19 mouse cellular contexts compared by ENCODE assay signal in the genomic region with DNA sequence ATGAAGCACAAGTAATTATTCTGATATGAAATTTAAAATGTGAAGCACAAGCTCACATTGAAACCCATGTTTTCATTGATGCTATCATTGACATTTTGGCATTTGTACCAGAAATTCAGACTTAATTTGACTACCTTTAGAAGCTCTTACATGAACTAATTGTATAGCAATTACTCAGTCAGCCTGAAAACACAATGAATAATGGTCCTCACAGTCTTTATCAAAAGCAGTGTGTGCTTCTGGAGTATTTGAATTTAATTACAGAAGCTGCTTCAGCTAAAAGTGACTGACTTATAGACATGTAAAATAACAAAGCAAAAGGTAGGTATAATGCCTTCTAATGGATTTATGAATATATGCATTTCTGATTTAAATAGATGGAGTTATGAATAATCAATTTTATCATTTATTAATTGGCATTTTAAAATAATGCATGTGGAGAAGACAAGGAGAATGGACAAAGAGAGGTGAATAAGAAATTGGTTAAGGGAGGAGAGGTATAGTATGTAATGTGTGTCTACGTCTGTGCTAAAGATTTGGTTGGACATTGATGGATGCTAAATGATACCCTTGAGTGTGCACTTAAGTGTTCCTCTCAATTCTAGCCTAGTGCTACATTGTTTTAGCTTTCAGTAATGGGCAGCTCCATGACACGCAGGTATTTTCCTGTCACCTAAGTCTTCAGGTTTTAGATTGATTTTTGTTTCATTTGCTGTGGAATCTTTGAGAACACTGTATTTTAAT.
A peak's percentile ranks its signal among the peaks of the same experiment; 100 is the strongest.
DNase-seq lines count a peak whose midpoint lies in the region; ATAC-seq lines count a peak whose summit lies in the region.
"Had no signal": no experiment of that assay in that cellular context is flagged by ENCODE, and none has a peak within 500 bp of the region (broad histone marks: within the 10 kb centered on the region; RNA-seq: fewer than 3 reads in every experiment).

No protein-coding gene starts in this region.

- H3K4me2 ChIP-seq in forebrain, embryonic 13.5 days: no peak overlapping the region
- H3K4me2 ChIP-seq in forebrain, embryonic 14.5 days (ENCODE audit: low read length): no peak overlapping the region
- H3K4me2 ChIP-seq in forebrain, embryonic 16.5 days (ENCODE audit: low read length): no peak overlapping the region
- no peak overlapping the region for H3K4me2 ChIP-seq in neural tube, embryonic 15.5 days
- H3K4me2 ChIP-seq: embryonic facial prominence, embryonic 13.5 days; embryonic facial prominence, embryonic 15.5 days had no signal

- ATAC-seq in forebrain, embryonic 13.5 days: peak; percentile 77
- ATAC-seq in forebrain, embryonic 14.5 days: peak; percentile 60; the same call in 1 of the 2 replicates
- ATAC-seq in forebrain, embryonic 16.5 days: peak; percentile 76
- no peak for ATAC-seq in neural tube, embryonic 15.5 days (ENCODE audit: low FRiP score)

- no peaks in the 10 kb centered on the region for H3K36me3 ChIP-seq in forebrain, embryonic 13.5 days (ENCODE audit: poor library complexity, severe bottlenecking)
- H3K36me3 ChIP-seq in forebrain, embryonic 10.5 days (replicated peaks): no peaks in the 10 kb centered on the region
- H3K36me3 ChIP-seq in forebrain, embryonic 14.5 days (ENCODE audit: control insufficient read depth, insufficient read depth, low read length): no peaks in the 10 kb centered on the region
- H3K36me3 ChIP-seq in forebrain, embryonic 16.5 days (ENCODE audit: control insufficient read depth, insufficient read depth): no peaks in the 10 kb centered on the region
- H3K36me3 ChIP-seq in neural tube, embryonic 15.5 days: no peaks in the 10 kb centered on the region
- H3K36me3 ChIP-seq: embryonic facial prominence, embryonic 13.5 days; embryonic facial prominence, embryonic 15.5 days had no signal

- WGBS in forebrain, embryonic 13.5 days: 63% methylated on average over 2 of the region's 2 CpGs
- 85% methylated on average over 2 of the region's 2 CpGs for WGBS in forebrain, embryonic 10.5 days
- WGBS in forebrain, embryonic 14.5 days: 59% methylated on average over 2 of the region's 2 CpGs
- 57% methylated on average over 2 of the region's 2 CpGs for WGBS in forebrain, embryonic 16.5 days
- WGBS in neural tube, embryonic 15.5 days: 76% methylated on average over 2 of the region's 2 CpGs

- H3K9me3 ChIP-seq in forebrain, embryonic 13.5 days (replicated peaks): no peaks in the 10 kb centered on the region
- no peaks in the 10 kb centered on the region for H3K9me3 ChIP-seq in forebrain, embryonic 10.5 days
- no peaks in the 10 kb centered on the region for H3K9me3 ChIP-seq in forebrain, embryonic 14.5 days (replicated peaks; ENCODE audit: control insufficient read depth, low read length)
- H3K9me3 ChIP-seq in forebrain, embryonic 16.5 days (ENCODE audit: control insufficient read depth, low read length): no peaks in the 10 kb centered on the region
- H3K9me3 ChIP-seq in neural tube, embryonic 15.5 days (replicated peaks): no peaks in the 10 kb centered on the region
- H3K9me3 ChIP-seq: embryonic facial prominence, embryonic 13.5 days; embryonic facial prominence, embryonic 15.5 days had no signal

- no peaks in the 10 kb centered on the region for H3K27me3 ChIP-seq in forebrain, embryonic 13.5 days
- H3K27me3 ChIP-seq in forebrain, embryonic 10.5 days (ENCODE audit: poor library complexity, severe bottlenecking): no peaks in the 10 kb centered on the region
- H3K27me3 ChIP-seq in forebrain, embryonic 14.5 days (replicated peaks; ENCODE audit: control insufficient read depth, insufficient read depth, low read length): no peaks in the 10 kb centered on the region
- H3K27me3 ChIP-seq in forebrain, embryonic 16.5 days (replicated peaks; ENCODE audit: control insufficient read depth, insufficient read depth, low read length): no peaks in the 10 kb centered on the region
- H3K27me3 ChIP-seq in neural tube, embryonic 15.5 days (replicated peaks): no peaks in the 10 kb centered on the region
- H3K27me3 ChIP-seq: embryonic facial prominence, embryonic 13.5 days; embryonic facial prominence, embryonic 15.5 days had no signal

- no peak for DNase-seq in forebrain, embryonic 10.5 days (ENCODE audit: extremely low spot score, low spot score)
- peak; percentile 31 for DNase-seq in forebrain, embryonic 14.5 days (ENCODE audit: low spot score)
- no peak for DNase-seq in frontal cortex, postnatal 36 days (ENCODE audit: low spot score in 2 of 2)
- DNase-seq in cerebellum, postnatal 14 days: no peak
- DNase-seq: adrenal gland, adult 2 months; adrenal gland, postnatal 10 days; adrenal gland, postnatal 25 days; cerebellum, adult 11-12 months; cerebellum, adult 2 months; cerebellum, adult 9-10 months; cerebellum, postnatal 10 days; cerebellum, postnatal 36 days; embryo, embryonic 11 days had no signal

- no peak overlapping the region for H3K9ac ChIP-seq in forebrain, embryonic 13.5 days
- H3K9ac ChIP-seq in forebrain, embryonic 14.5 days (ENCODE audit: low read length): no peak overlapping the region
- no peak overlapping the region for H3K9ac ChIP-seq in forebrain, embryonic 16.5 days (replicated peaks; ENCODE audit: low read depth, low read length)
- no peak overlapping the region for H3K9ac ChIP-seq in neural tube, embryonic 15.5 days (replicated peaks)
- H3K9ac ChIP-seq: embryonic facial prominence, embryonic 13.5 days; embryonic facial prominence, embryonic 15.5 days had no signal

- no peaks in the 10 kb centered on the region for H3K4me1 ChIP-seq in forebrain, embryonic 13.5 days
- H3K4me1 ChIP-seq in forebrain, embryonic 10.5 days: no peaks in the 10 kb centered on the region
- no peaks in the 10 kb centered on the region for H3K4me1 ChIP-seq in forebrain, embryonic 14.5 days (ENCODE audit: control insufficient read depth, insufficient read depth, low read length)
- H3K4me1 ChIP-seq in forebrain, embryonic 16.5 days (replicated peaks; ENCODE audit: control insufficient read depth, insufficient read depth, low read length): no peaks in the 10 kb centered on the region
- no peaks in the 10 kb centered on the region for H3K4me1 ChIP-seq in neural tube, embryonic 15.5 days
- H3K4me1 ChIP-seq: embryonic facial prominence, embryonic 13.5 days; embryonic facial prominence, embryonic 15.5 days had no signal

- no peak overlapping the region for H3K4me3 ChIP-seq in forebrain, embryonic 13.5 days
- H3K4me3 ChIP-seq in forebrain, embryonic 10.5 days: no peak overlapping the region
- H3K4me3 ChIP-seq in forebrain, embryonic 14.5 days (ENCODE audit: low read depth, low read length): no peak overlapping the region
- H3K4me3 ChIP-seq in forebrain, embryonic 16.5 days (replicated peaks; ENCODE audit: low read length): no peak overlapping the region
- no peak overlapping the region for H3K4me3 ChIP-seq in neural tube, embryonic 15.5 days (replicated peaks)
- H3K4me3 ChIP-seq: embryonic facial prominence, embryonic 13.5 days; embryonic facial prominence, embryonic 15.5 days; erythroblast, embryonic 14.5 days had no signal

- H3K27ac ChIP-seq in forebrain, embryonic 13.5 days: no peak overlapping the region
- H3K27ac ChIP-seq in forebrain, embryonic 10.5 days: no peak overlapping the region
- no peak overlapping the region for H3K27ac ChIP-seq in forebrain, embryonic 14.5 days (ENCODE audit: low read depth, low read length)
- no peak overlapping the region for H3K27ac ChIP-seq in forebrain, embryonic 16.5 days (ENCODE audit: low read length)
- no peak overlapping the region for H3K27ac ChIP-seq in neural tube, embryonic 15.5 days (replicated peaks)
- H3K27ac ChIP-seq: embryonic facial prominence, embryonic 13.5 days; embryonic facial prominence, embryonic 15.5 days had no signal
